ENCODE assay signal across 24 mouse cellular contexts in genomic region chr10:67921777-67922176, GRCm38 (mm10).
"Had no signal": no experiment of that assay in that cellular context is flagged by ENCODE, and none has a peak within 500 bp of the region (broad histone marks: within the 10 kb centered on the region; RNA-seq: fewer than 3 reads in every experiment).

No protein-coding gene starts in this region.

- H3K4me1 ChIP-seq: heart, embryonic 13.5 days; heart, embryonic 15.5 days; hindbrain, embryonic 13.5 days; hindbrain, embryonic 15.5 days; limb, embryonic 10.5 days; limb, embryonic 12.5 days; liver, embryonic 12.5 days had no signal

- H3K36me3 ChIP-seq: heart, embryonic 13.5 days; heart, embryonic 15.5 days; hindbrain, embryonic 13.5 days; hindbrain, embryonic 15.5 days; limb, embryonic 10.5 days; limb, embryonic 12.5 days; liver, embryonic 12.5 days had no signal

- H3K9me3 ChIP-seq: heart, embryonic 13.5 days; heart, embryonic 15.5 days; hindbrain, embryonic 13.5 days; hindbrain, embryonic 15.5 days; limb, embryonic 10.5 days; limb, embryonic 12.5 days; liver, embryonic 12.5 days had no signal

- DNase-seq: gastrocnemius, adult 2 months; gastrocnemius, postnatal 10 days; gastrocnemius, postnatal 25 days; heart, adult 11 months; heart, adult 2 months; heart, postnatal 14 days; heart, postnatal 36 days; kidney, adult 11 months; kidney, adult 8-10 months; kidney, postnatal 10 days; kidney, postnatal 25 days; kidney, postnatal 4 days; liver; lung, adult 18-20 months had no signal

- ATAC-seq: hindbrain, postnatal 0 days; intestine, embryonic 16.5 days; liver, embryonic 12.5 days had no signal

- H3K27me3 ChIP-seq: heart, embryonic 13.5 days; heart, embryonic 15.5 days; hindbrain, embryonic 13.5 days; hindbrain, embryonic 15.5 days; limb, embryonic 12.5 days; liver, embryonic 12.5 days had no signal

- H3K4me3 ChIP-seq: gastrocnemius, adult 2 months; heart, adult 2 months; heart, embryonic 13.5 days; heart, embryonic 15.5 days; hindbrain, embryonic 13.5 days; hindbrain, embryonic 15.5 days; layer of hippocampus, adult 2 months; limb, embryonic 10.5 days; limb, embryonic 12.5 days; liver, embryonic 12.5 days had no signal
